Mouse (Mus musculus) kidney, adult 9 months (tissue): Measurements from ENCODE around the gene Cldn22.
A peak's percentile ranks its signal among the peaks of the same experiment; 100 is the strongest.
"Not testable (repeated sequence)": the region's sequence is repeated elsewhere in the genome, so short reads cannot be mapped to it uniquely, and the experiment has no call there.

Source experiments
- DNase-seq: peaks from one replicate; pipeline ENCODE4 v3.0.0; 2022

Gene Cldn22

GRCm38 (mm10) chr8:47824182-47824581 is at the start of gene Cldn22:
Gene Cldn22 (plus strand): TSS chr8:47824482.
- no peak for DNase-seq

- no peak for DNase-seq
Measured at GRCm38 (mm10) chr8:47777415-47777814, 46.9 kb upstream of the Cldn22 start.

DNA sequence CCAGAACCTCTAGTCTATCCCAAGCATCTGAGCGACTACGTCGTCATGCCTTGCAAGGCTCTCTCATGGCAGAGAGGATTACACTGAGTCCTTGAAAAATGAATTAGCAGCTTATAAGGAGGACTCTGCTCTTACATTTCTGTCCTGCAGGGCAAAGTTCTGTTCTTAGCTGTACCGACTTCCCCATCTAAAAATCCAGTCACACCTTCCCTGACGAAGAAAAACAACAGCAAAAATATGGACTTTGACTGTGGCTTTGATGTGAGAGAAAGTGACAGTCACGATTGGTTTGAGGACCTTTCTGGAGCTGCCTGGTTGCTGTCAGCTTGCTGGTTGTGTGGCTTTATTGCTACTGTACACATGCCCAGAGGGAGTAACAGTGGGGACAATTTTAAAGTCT is 44.7 kb upstream of the Cldn22 start:
- DNase-seq, result peak; percentile 62

GRCm38 (mm10) chr8:47781881-47782280 is 42.4 kb upstream of the Cldn22 start:
- DNase-seq, result peak; percentile 62

DNA sequence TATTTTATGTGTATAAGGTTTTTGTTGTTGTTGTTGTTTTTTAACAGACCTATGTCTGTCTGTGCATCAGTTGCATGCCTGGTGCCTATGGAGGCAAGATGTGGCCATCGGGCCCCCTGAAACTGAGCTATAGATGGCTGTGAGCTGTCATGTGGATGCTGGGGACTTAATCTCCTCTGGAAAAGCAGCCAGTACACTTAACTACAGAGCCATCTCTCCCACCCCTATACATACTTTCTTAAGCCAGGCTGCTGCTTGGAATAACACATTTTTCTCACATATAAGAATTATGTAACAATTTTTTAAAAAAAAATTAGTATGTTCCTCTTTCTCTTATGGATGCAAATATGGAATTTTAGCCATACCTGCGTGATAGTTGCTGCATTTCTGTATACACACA is 40.7 kb upstream of the Cldn22 start:
- DNase-seq, result no peak

- no peak for DNase-seq
Measured at GRCm38 (mm10) chr8:47783944-47784343, 40.3 kb upstream of the Cldn22 start.

DNA sequence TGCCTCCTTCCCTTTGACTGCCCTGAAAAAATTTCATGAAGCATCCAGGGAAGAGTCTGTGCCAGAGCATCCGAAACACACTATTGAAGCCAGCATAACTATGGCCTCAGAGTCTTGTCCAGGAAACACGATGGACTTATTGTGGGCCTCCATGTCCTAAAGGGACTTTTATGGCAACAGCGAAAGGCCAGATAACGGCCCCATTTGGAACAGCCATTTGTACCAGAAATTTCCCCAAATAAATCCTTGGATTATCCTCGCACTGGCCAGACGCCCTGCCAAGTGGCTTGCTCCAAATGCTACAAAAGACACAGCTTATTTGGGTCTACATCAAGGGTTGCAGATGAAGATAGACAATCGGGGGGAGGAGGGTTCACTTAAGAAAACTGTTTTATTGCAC is 39.8 kb upstream of the Cldn22 start:
- no peak for DNase-seq

- no peak for DNase-seq
Measured at GRCm38 (mm10) chr8:47786323-47786722, 38.0 kb upstream of the Cldn22 start.

DNA sequence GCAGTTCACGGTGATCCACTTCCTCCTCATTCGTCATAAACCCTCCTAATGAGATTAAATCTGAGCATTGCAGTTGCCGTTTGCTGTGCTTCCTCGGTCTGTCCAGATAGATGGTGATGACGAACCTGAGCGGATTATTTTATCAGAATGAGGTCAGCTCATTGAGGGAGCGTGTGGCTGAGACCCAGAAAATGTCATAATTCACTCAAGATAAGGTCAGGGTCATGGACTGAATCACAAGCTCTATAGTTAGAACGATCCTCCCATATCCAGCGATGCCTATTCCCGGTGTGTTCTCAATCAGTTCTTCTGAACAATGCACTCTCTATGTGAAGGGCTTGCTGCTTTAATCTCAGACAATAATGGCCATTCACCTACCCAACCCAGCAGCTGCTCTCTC is 36.6 kb upstream of the Cldn22 start:
- no peak for DNase-seq

- DNase-seq, result no peak
Measured at GRCm38 (mm10) chr8:47791986-47792385, 32.3 kb upstream of the Cldn22 start.

- DNase-seq, result no peak
Measured at GRCm38 (mm10) chr8:47799438-47799837, 24.8 kb upstream of the Cldn22 start.

DNA sequence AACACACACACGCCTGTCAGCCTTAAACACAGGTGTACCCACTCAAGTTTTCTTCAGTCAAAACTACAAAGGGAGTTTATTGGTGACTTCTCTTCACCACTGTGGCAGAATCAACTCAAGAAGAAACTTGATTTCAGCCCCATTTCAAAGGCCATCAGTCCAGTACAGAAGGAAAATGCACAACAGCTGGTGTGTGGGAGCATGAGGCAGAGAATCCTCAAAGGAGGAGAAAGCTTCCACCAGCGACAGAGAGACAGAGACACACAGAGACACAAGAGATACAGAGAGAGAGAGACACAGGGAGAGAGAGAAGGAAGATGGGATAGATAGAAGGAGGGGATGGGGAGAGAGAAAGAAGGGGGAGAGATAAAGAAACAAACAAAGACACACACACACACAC is 21.9 kb upstream of the Cldn22 start:
- no peak for DNase-seq

GRCm38 (mm10) chr8:47804262-47804661 is 20.0 kb upstream of the Cldn22 start:
- no peak for DNase-seq

GRCm38 (mm10) chr8:47809970-47810665 is 14.2 kb upstream of the Cldn22 start:
- no peak for DNase-seq

DNA sequence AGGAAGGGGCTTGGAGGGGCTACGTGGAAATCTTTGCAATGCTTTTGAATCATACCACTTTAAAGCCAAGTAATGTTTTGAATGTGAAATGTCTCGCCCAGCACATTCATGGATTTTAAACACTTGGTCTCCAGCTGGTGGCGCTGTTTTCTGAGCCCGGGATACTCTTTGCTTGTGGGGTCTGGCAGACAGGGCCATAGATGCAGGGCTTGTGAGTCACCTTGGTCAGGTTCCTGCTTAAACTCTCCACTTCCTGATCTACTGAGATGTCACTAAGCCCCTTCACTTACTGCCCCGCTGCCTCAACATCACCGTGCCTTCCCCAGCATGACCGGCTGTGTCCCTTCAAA is 13.6 kb upstream of the Cldn22 start:
- no peak for DNase-seq

DNA sequence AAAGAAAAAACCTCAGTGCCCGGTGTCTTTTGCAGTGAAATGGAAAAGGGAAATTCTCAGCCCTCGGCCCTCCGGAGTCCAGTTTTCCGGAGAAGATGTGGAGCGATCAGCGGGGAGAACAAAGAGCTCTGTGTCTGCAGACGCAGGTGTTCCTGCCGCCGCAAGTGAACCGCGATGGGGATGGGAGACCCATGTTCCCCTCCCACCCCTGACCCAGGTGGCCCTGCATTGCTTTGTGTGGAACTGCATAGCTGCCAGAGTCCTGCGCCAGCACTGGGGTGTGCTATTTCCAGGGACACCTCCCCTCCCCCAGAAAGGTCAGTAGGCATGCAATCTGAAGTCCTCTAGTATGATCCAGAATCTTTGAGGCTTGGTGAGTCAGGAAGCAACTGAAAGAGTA is 13.1 kb upstream of the Cldn22 start:
- no peak for DNase-seq

DNA sequence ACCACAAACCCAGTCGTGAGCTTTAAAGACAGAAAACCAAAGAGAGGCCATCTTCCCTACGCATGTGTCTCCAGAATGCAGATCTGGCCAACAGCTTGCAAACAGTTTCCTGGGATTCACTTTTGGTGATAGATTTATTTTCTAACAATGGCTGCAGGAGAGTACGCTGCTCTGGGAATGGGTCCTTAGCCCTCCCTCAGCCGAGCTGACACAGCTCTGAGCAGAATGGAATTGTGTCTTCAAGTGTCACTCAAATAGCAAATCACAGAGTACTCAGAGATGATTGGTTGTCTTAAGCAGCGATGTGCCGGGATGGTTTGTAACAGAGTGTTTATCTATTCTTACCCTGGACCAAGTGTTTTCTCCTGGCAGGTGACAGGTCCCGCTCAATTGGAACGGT is 5.2 kb upstream of the Cldn22 start:
- no peak for DNase-seq

- DNase-seq, result no peak
Measured at GRCm38 (mm10) chr8:47820914-47821772, 3.1 kb upstream of the Cldn22 start.

DNA sequence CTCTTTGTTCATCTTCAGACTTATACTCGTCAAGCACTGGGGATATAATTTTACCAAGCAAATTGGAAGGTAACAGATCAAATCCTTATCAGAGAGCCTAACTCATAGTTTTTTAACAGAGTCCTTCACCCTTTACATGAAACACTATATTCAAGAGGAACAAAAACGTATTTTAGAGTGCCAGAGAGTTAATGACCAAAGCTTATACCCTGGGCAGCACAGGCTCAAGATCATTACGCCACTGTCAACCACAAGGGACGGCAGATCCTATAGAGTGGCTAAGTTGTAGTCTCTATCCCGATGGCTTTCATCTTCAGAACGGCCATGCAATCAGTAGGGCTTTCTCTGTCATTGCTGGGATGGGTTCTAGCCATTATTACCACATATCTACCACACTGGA is 2.4 kb upstream of the Cldn22 start, which contains the start of gene Cldn24:
TSS of gene Cldn24 (plus strand) at position 301 of the 400 bp plus-strand sequence.
- no peak for DNase-seq

DNA sequence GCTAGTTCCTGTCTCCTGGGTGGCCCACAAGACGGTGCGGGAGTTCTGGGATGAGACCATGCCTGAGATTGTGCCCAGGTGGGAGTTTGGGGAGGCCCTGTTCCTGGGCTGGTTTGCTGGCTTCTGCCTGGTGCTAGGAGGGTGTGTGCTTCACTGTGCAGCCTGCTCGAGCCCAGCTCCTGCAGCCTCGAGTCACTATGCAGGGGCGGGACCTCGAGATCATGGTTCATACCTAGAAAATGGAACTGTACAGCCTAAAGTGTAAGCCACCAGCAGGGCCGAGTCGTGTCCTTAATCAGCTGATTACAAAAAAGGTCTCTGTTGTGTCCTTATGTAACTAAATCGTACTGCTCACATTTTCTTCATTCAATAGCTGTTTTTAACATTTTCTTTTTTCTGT is 1.7 kb upstream of the Cldn22 start:
- not testable (repeated sequence) for DNase-seq

GRCm38 (mm10) chr8:47823777-47824176 is 505 bp upstream of the Cldn22 start:
- DNase-seq, result no peak

DNA sequence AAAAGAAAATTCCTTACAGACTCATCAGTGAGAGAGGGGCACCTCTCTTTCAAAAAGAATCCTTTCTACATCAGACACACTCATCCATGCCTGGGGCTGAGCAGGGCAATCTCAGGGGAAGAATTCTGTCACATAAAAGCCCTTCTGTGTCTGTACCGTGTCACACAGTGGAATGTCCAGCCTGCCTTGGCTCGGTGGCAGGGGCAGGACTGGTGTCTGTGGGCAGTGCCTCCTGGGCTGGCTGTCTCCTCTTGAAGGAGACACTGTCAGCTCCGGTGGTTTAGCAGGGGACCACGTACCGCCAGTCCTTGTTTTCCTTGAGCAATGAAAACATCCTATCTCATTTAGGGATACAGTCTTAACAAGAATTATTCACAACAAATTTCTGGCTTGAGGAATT is 1.3 kb downstream of the Cldn22 start:
- no peak for DNase-seq

- no peak for DNase-seq
Measured at GRCm38 (mm10) chr8:47826911-47827310, 2.6 kb downstream of the Cldn22 start.

DNA sequence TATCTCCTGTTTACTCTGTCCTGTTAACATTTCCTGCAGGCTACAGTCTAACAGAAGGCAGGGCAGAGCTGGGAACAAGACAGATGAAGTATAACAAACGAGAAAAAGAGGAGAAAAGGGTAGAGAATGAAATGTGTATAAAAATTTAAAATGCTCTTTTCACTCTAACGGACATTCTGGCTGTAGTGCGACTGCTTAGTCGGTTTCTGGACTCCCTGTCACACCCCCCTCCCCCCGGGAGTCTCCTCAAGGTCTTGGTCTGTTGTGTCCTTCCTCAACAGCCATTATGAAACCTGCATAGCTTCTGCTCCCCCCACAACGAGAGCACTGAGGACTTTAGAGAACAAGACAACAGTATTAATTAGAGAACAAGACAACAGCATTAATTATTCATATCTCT is 8.3 kb downstream of the Cldn22 start:
- no peak for DNase-seq
